Mouse (Mus musculus) neural tube, embryonic 10.5 days (tissue): ENCODE measurements around the gene Soat2.

Experiments
- DNase-seq: peaks from one replicate; pipeline ENCODE4 v3.0.0-alpha.2; 2017; ENCODE audit warnings: low spot score; ENCODE audit errors: extremely low spot score

The Soat2 gene

DNA sequence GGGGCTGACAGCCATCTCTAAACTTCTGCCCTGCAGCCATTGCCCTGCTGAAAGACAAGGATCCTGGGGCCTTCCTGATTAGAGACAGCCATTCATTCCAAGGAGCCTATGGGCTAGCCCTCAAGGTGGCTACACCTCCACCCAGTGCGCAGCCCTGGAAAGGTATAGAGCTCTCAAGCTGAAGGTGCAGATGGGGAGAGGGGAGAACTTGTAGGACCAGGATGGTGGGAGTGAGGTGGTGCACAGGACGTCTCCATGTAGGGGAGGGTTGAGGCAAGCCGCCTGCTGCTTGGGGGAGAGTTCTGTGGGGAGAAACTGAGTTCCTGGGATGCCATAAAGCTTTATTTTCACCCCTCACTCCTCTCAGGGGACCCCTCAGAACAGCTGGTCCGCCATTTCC, 36.7 kb upstream of the Soat2 start:
- no peak for DNase-seq

- DNase-seq: no peak
Observed at GRCm38 (mm10) chr15:102114651-102115260, 35.6 kb upstream of the Soat2 start.

GRCm38 (mm10) chr15:102115731-102116231, 34.5 kb upstream of the Soat2 start:
- DNase-seq: no peak

DNA sequence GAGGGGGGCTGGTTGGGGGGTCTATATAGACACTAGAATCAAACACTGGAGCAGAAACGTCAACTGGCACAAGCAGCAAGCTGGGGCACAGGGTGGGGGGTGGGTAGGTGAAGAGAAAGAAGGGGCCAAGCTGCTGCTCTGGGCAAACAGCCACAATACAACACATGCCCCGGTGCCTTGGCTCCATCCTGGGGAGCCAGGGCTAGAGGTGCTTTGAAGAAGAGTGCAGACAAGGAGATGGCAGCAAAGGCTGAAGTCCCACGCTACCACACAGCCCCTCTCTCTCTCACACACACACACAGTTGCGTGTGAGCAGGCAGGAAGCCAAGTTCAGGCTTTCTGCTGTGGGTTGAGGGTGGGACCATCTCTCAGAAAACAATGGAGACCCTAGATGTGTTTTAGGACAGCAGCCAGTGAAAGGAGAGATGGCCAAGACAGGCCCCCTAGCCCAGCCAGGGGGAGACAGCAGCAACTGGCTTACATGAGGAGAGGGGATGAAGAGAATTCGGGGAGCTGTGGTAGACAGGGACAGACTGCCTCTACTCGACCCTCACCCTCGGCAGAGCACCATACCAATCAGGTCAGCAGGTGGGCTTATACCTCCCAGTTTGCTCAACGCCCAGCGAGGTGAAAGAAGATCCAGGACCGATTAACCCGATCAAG, 33.4 kb upstream of the Soat2 start:
- DNase-seq: no peak

- no peak for DNase-seq
Observed at GRCm38 (mm10) chr15:102117461-102118443, 32.6 kb upstream of the Soat2 start.

DNA sequence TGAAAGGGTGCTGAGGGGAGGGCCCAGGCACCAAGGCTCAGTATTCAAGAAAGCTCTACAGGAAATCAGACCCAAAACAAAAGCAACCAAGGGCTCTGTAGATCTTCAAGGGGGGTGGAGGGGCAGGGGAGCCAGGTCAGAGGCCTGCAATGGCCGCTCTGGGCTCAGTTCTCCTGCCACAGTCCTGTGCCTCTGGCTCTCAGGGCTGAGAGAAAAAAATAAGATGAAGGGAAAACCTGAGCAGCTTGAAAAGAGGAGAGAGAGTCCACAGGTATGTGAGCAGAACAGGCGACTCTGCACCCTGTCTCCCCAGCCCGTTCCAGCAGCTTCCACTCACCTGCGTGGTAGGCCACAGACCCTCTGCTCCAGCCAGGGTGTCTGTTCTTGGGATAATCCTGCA, 31.7 kb upstream of the Soat2 start:
- DNase-seq: no peak

- no peak for DNase-seq
Observed at GRCm38 (mm10) chr15:102119121-102119830, 31.1 kb upstream of the Soat2 start.

DNA sequence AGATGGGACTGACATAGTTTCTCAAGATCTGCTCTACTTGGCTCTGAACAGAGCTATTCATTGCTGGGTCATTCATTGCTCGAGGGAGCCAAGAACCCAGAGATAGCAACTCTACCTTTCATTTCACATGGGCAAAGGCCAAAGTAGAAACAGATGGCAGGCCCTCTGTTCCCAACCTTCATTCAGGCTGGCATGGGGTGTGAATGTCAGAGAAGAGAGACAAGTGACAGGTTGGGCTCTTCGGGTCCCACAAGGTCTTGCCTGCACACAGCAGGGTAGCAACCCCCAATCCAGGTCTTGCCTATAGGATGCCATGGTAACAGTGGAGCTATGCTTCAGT, 30.5 kb upstream of the Soat2 start:
- no peak for DNase-seq

DNA sequence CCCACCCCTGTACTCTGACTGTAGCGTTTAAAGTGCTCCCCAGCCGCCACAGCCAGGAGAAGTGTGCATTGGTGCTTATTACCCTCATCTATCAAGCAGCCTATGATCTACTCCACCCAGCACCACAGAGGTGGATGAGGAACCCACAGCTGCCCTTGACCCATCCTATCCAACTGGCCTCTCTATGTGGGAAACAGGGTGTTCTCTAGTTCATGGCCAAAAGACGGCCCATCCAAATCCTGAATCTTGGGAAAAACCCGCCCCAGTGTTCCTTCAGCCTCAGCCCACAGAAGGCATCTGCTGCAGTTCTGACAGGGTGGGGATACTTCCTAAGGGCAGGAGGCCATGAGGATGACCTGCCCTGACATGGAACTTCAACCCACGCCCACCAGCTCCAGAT, 29.8 kb upstream of the Soat2 start:
- no peak for DNase-seq

DNA sequence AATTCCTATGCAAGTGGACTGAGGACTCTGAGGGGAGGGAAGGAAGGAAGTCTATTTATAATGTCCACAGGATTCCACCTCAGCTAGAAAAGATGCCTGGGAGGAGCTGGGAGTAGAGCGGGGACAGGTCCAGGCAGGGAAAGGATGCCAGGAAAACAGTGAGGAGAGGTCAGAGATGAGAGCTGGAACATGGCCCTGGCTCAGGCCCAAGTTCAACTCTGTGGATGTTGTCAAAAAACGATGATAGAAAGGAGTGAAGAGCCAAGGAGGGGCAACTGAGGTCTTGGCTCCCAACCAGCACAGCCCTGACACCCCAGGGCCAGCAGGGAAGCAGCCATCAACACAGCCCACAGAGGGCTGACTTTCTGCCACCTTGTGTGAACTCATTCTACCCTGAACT, 24.0 kb upstream of the Soat2 start:
- no peak for DNase-seq

GRCm38 (mm10) chr15:102133314-102133713, 17.0 kb upstream of the Soat2 start:
- no peak for DNase-seq

DNA sequence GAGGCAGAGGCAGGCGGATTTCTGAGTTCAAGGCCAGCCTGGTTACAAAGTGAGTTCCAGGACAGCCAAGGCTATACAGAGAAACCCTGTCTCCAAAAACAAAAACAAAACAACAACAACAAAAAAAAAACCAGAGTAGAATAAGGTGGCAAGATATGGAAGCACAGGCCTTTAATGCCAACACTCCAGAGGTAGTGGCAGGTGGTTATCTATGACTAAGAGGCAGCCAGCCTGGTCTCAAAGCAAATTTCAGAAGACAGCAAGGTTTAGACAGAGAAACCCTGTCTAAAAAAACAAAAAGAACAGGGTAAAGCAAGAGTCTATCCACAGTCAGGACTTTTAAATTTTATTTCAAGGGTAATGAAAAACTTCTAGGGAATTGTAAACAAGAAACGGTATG, 15.6 kb upstream of the Soat2 start:
- no peak for DNase-seq

GRCm38 (mm10) chr15:102135522-102136128, 14.7 kb upstream of the Soat2 start:
- DNase-seq: no peak

DNA sequence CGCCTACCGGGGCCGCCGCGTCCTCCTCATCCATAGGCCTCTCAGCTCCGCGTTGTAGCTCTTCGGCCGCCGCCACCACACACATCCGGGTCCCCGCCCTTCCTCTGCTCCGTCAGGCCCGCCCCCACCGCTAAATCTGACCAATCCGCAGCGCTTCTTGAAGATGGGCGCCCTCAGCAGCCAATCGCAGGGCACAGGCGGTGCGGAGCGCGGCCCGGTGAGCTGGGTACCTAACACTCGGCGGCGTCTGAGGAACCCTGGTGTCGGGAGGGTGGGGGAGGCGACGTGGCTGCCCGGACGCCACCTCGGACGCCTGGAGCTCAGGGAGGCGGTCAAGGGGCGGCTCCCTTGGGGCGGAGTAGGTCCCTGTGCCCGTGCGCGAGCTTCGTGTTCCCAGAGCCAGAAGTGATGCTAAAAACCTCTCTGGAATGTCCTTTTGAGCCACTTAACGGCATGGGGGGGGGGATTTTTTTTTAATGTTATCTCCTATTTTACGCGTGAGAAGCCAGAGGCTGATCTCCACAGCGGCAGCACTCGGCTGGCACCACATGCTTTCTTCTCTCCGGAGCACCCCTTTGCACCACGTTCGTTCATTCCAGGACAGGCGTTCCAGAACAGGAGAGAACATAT, 14.1 kb upstream of the Soat2 start, which contains the start of gene Spryd3:
Spryd3 (minus strand) TSS at position 106 of the 630 bp plus-strand sequence.
- DNase-seq: peak; percentile 98

- DNase-seq: no peak
Observed at GRCm38 (mm10) chr15:102141120-102141519, 9.2 kb upstream of the Soat2 start.

DNA sequence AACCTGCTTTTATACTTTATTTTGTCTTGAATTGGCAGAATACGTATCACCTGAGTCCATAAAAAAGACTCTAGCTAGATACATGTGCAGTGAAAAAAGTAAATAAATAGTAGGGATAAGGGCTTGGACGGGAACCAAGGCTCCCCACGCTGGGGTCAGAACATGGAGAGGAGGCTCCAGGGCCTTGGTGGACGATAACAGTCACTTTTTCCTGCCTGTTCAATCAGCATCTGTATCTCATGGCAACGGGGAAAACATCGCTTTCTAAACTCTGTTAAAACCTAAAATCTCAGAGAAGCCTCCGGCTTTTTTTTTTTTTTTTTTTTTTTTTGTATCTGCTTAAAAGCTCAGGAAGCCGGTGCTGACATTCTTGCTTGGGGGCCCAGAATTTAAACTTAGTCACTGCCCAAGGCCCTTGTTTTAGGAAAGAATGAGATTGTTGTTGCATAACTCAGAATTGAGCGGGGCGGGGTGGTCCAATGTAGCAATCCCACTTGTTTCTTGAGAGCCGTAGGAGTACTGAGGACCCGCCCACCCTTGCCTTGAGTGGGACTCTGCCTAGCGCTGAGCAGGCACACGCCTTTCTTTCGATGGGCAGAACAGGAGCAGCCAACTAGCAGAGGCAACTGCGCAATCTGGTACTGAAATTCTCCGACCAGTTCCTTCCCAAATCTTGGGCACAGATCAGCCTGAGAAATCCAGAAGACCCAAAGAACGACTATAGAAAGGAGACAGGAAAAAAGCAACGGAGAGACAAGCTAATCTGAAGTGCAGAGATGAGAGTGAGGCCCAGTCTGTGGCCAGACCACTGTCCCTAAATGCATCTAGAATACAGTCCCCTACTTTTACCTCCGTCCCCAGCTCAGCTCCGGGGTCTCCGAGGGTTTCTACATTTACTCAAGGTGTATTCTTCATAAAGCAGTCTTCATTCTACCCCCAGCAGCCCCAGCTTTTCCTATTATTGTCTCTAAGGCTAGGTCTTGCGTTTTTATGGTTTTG, 7.1 kb upstream of the Soat2 start:
- no peak for DNase-seq

- peak; percentile 28 for DNase-seq
Observed at GRCm38 (mm10) chr15:102144274-102144711, 6.0 kb upstream of the Soat2 start, which contains the start of gene Igfbp6. Gene Igfbp6 (plus strand): TSS chr15:102144362.

DNA sequence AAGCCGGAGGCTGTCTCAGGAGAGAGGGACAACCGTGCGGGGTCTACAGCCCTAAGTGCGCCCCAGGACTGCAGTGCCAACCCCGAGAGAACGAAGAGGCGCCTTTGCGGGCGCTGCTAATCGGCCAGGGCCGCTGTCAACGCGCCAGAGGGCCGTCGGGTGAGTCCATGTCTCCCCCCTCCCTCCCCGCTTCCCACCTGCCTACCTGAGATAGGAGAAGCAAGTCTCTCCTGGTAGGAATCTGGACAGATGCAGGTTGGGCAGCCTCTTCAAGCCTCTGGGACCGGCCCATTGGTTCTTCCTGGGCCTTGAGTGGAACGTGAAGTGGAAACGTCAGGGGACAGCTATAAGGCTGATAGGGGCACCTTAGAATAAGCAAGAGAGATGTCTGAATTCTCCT, 5.6 kb upstream of the Soat2 start:
- DNase-seq: no peak

- DNase-seq: no peak
Observed at GRCm38 (mm10) chr15:102145330-102145729, 5.0 kb upstream of the Soat2 start.
